Mouse (Mus musculus): ENCODE results near the gene Lypd6.

Lypd6 gene

GRCm38 (mm10) chr2:50166082-50166481, 99.9 kb downstream of the Lypd6 start:
- no peak for DNase-seq (ENCODE audit: low read depth, low spot score)

GRCm38 (mm10) chr2:50173730-50174528, 107.7 kb downstream of the Lypd6 start:
- DNase-seq (ENCODE audit: low read depth, low spot score), result no peak

GRCm38 (mm10) chr2:50175709-50176108, 109.5 kb downstream of the Lypd6 start:
- DNase-seq (ENCODE audit: low read depth, low spot score), result no peak

GRCm38 (mm10) chr2:50179164-50179563, 112.9 kb downstream of the Lypd6 start:
- DNase-seq (ENCODE audit: low read depth, low spot score), result no peak

- no peak for DNase-seq (ENCODE audit: low read depth, low spot score)
Observed at GRCm38 (mm10) chr2:50180423-50180822, 114.2 kb downstream of the Lypd6 start.

- no peak for DNase-seq (ENCODE audit: low read depth, low spot score)
Observed at GRCm38 (mm10) chr2:50181332-50181731, 115.1 kb downstream of the Lypd6 start.

- DNase-seq (ENCODE audit: low read depth, low spot score), result peak; percentile 16
Observed at GRCm38 (mm10) chr2:50186711-50187405, 120.6 kb downstream of the Lypd6 start.

- no peak for DNase-seq (ENCODE audit: low read depth, low spot score)
Observed at GRCm38 (mm10) chr2:50188856-50189255, 122.6 kb downstream of the Lypd6 start.

- no peak for DNase-seq (ENCODE audit: low read depth, low spot score)
Observed at GRCm38 (mm10) chr2:50196681-50197080, 130.5 kb downstream of the Lypd6 start.

- DNase-seq (ENCODE audit: low read depth, low spot score), result no peak
Observed at GRCm38 (mm10) chr2:50197801-50198200, 131.6 kb downstream of the Lypd6 start.

- no peak for DNase-seq (ENCODE audit: low read depth, low spot score)
Observed at GRCm38 (mm10) chr2:50200541-50200940, 134.3 kb downstream of the Lypd6 start.

GRCm38 (mm10) chr2:50220574-50220973, 154.3 kb downstream of the Lypd6 start:
- DNase-seq (ENCODE audit: low read depth, low spot score), result no peak

GRCm38 (mm10) chr2:50225019-50225418, 158.8 kb downstream of the Lypd6 start:
- no peak for DNase-seq (ENCODE audit: low read depth, low spot score)

- DNase-seq (ENCODE audit: low read depth, low spot score), result no peak
Observed at GRCm38 (mm10) chr2:50233491-50233890, 167.3 kb downstream of the Lypd6 start.
